Mouse (Mus musculus) liver, embryonic 16.5 days (tissue): ENCODE results near the gene Mical1. TPM values are rescaled to one million over a fixed set of nuclear protein-coding genes. Genes with fewer than 3 reads are reported as not detected.

Experiments
- ATAC-seq: fragments of 200-750 bp; cut with Nextera tagmentation; 2 replicates; pipeline ENCODE4 v1.8.0; 2017; ENCODE audit warnings: low read depth, mild to moderate bottlenecking, moderate number of reproducible peaks, moderate library complexity
- H3K27ac ChIP-seq: fragments of 300-500 bp; sonication (generic); 2 replicates; pipeline ENCODE4 v1.5.1; 2014; ENCODE audit warnings: mild to moderate bottlenecking, low read length
- H3K27me3 ChIP-seq: fragments of 300-500 bp; sonication (generic); 2 replicates; pipeline ENCODE4 v1.6.1; 2014; ENCODE audit warnings: low read depth, low read length, mixed read lengths; ENCODE audit not compliant: control insufficient read depth, insufficient read depth
- H3K36me3 ChIP-seq: fragments of 300-500 bp; sonication (generic); 2 replicates; pipeline ENCODE4 v1.6.1; 2014; ENCODE audit warnings: mild to moderate bottlenecking; ENCODE audit not compliant: control insufficient read depth, insufficient read depth
- H3K4me1 ChIP-seq: fragments of 300-500 bp; sonication (generic); 2 replicates; pipeline ENCODE4 v1.6.1; 2014; ENCODE audit warnings: low read depth, low read length, mixed read lengths; ENCODE audit not compliant: control insufficient read depth
- H3K4me2 ChIP-seq: fragments of 300-500 bp; sonication (generic); 2 replicates; pipeline ENCODE4 v1.6.1; 2014; ENCODE audit warnings: low read depth, low read length, mixed read lengths
- H3K4me3 ChIP-seq: fragments of 300-500 bp; sonication (generic); 2 replicates; pipeline ENCODE4 v1.5.1; 2014; ENCODE audit warnings: low read depth, mild to moderate bottlenecking, low read length
- H3K9ac ChIP-seq: fragments of 300-500 bp; sonication (generic); 2 replicates; pipeline ENCODE4 v1.6.1; 2014; ENCODE audit warnings: low read depth, low read length
- H3K9me3 ChIP-seq: fragments of 300-500 bp; sonication (generic); replicated peaks from 2 replicates; pipeline ENCODE4 v1.6.1; 2016; ENCODE audit warnings: low read length; ENCODE audit not compliant: control insufficient read depth
- WGBS: fragments of 180-500 bp; shearing (Covaris S2); extraction: QIAGEN DNeasy Blood & Tissue Kit; methylation state at CpG from one replicate; pipeline ENCODE4 v1.1.7; 2014; ENCODE audit not compliant: insufficient replicate concordance; 5-methylcytosine and 5-hydroxymethylcytosine counted together
- polyA plus RNA-seq: library from polyadenylated mRNA; unstranded; fragments of >200 nt; fragmentation: Nextera tagmentation; extraction: Ambion mirVana; gene quantifications from 2 replicates; pipeline ENCODE4 v1.2.1, GENCODE M21; 2015

The Mical1 gene
- polyA plus RNA-seq, 1 experiment from 2014 or later: 5.3 TPM

DNA sequence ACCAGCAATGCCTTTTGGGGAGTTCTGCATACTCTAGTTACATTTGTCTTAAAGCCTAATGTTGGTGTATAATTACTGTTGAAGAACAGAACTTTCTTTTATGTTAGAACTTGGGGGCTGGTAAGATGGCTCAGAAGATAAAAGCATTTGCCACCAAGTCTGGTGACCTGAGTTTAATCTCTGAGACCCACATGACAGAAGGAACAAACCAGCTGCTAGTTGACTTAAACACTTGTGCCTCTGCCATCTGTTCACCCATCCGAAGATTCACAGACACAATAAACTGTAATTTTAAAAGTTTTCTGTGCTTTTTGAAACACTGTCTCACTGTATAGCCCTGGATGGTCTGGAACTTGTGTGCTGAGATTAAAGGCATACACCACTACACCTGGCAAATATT lies 49.6 kb downstream of the Mical1 start:
- H3K4me1 ChIP-seq: peaks cover 15% of the 10 kb centered on the region
- H3K4me3 ChIP-seq: no peak overlapping the region
- H3K27me3 ChIP-seq: no peaks in the 10 kb centered on the region
- H3K9me3 ChIP-seq: no peaks in the 10 kb centered on the region
- H3K9ac ChIP-seq: no peak overlapping the region
- H3K27ac ChIP-seq: no peak overlapping the region
- WGBS: 46% methylated on average over 1 of the region's 1 CpGs
- no peak overlapping the region for H3K4me2 ChIP-seq
- peaks cover 11% of the 10 kb centered on the region for H3K36me3 ChIP-seq
- no peak for ATAC-seq

DNA sequence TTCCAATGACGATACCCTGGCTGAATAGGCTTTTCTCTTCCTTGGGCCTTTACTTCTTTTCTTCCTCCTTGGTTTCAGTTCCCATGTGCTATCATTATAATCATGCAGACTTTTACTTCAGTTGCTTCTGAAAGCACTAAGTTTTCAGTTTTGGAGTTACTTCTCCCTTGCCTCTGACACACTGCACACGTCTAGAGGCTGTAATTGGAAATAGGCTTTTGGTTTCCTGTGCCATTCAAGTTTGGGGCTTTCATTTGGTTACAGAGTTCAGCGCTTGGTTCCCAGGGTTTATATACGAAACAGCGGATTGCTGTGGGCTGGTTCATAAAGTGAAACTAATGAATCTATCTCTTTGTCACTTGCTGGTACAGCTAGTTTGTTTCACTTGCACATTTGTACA lies 53.9 kb downstream of the Mical1 start:
- Histone ChIP-seq H3K27ac (no peak overlapping the region), H3K36me3 (peaks cover 14% of the 10 kb centered on the region)

GRCm38 (mm10) chr10:41535991-41536390 lies 59.9 kb downstream of the Mical1 start:
- no peak for ATAC-seq
- 0 out of 2 replicates have a peak, but pooled peaks cover 4% of the 10 kb centered on the region for H3K36me3 ChIP-seq
- H3K27ac ChIP-seq: no peak overlapping the region
- WGBS: 71% methylated on average over 2 of the region's 2 CpGs
- no peaks in the 10 kb centered on the region for H3K9me3 ChIP-seq
- no peaks in the 10 kb centered on the region for H3K27me3 ChIP-seq
- H3K4me3 ChIP-seq: no peak overlapping the region
- no peaks in the 10 kb centered on the region for H3K4me1 ChIP-seq
- no peak overlapping the region for H3K4me2 ChIP-seq
- no peak overlapping the region for H3K9ac ChIP-seq

More for the DNA sequence above, 53.9 kb downstream of the Mical1 start:
- no peak overlapping the region for H3K4me3 ChIP-seq
- H3K9me3 ChIP-seq: no peaks in the 10 kb centered on the region
- 71% methylated on average over 5 of the region's 5 CpGs for WGBS
- no peaks in the 10 kb centered on the region for H3K4me1 ChIP-seq
- no peaks in the 10 kb centered on the region for H3K27me3 ChIP-seq
- ATAC-seq: no peak
- no peak overlapping the region for H3K9ac ChIP-seq
- H3K4me2 ChIP-seq: no peak overlapping the region

Other genes with a start within 250 kb of the Mical1 start
- gene Fig4, start 173.1 kb upstream of the Mical1 start, polyA plus RNA-seq: 7.0 and 7.5 TPM in 2 replicates
- not detected in 2 replicates for gene Ak9, start 172.3 kb upstream of the Mical1 start, polyA plus RNA-seq
- 4.6 and 4.7 TPM in 2 replicates for gene Zbtb24, start 25.9 kb upstream of the Mical1 start, polyA plus RNA-seq
- gene Smpd2, start 14.1 kb downstream of the Mical1 start, polyA plus RNA-seq: 13.5 and 14.6 TPM in 2 replicates
- not detected in 2 replicates for gene Ppil6, start 14.1 kb downstream of the Mical1 start, polyA plus RNA-seq
- 65.0 and 67.8 TPM in 2 replicates for gene Cd164, start 43.1 kb downstream of the Mical1 start, polyA plus RNA-seq
- 0.05 and 0.12 TPM in 2 replicates for gene Ccdc162, start 240.3 kb downstream of the Mical1 start, polyA plus RNA-seq